Mouse (Mus musculus): ENCODE results near the gene Ascl1. TPM values are rescaled to one million over a fixed set of nuclear protein-coding genes. Genes with fewer than 3 reads are reported as not detected.

Ascl1 gene
- total RNA-seq, 2 experiments from 2014 or later, result 8.4 to 8.5 TPM

GRCm38 (mm10) chr10:87489246-87490009 lies 4.0 kb downstream of the Ascl1 start:
- DNase-seq (ENCODE audit: extremely low spot score in 1 of 2, low spot score in 2 of 2), result peak in 1 of 2 experiments; percentile 76
- intact Hi-C loops (cut with DNase I), result loop anchor here (5.0 kb wide), 3 partner anchors 42 to 382 kb away; no protein-coding TSS in a partner anchor

- intact Hi-C loops (cut with DNase I), result no loop called here
- DNase-seq (ENCODE audit: extremely low spot score in 1 of 2, low spot score in 2 of 2), result peak; percentile 57 to 63
These were observed 4.9 kb downstream of the Ascl1 start for GRCm38 (mm10) chr10:87488429-87489145.

- intact Hi-C loops (cut with DNase I), result no loop called here
- DNase-seq (ENCODE audit: extremely low spot score in 1 of 2, low spot score in 2 of 2), result peak in 1 of 2 experiments; percentile 43
These were observed 7.5 kb downstream of the Ascl1 start for GRCm38 (mm10) chr10:87485721-87486620.

GRCm38 (mm10) chr10:87484831-87485720 lies 8.4 kb downstream of the Ascl1 start:
- DNase-seq (ENCODE audit: extremely low spot score in 1 of 2, low spot score in 2 of 2), result no peak
- intact Hi-C loops (cut with DNase I), result no loop called here

GRCm38 (mm10) chr10:87477895-87478294 lies 15.6 kb downstream of the Ascl1 start:
- intact Hi-C loops (cut with DNase I), result no loop called here
- DNase-seq (ENCODE audit: extremely low spot score in 1 of 2, low spot score in 2 of 2), result no peak

- intact Hi-C loops (cut with DNase I), result no loop called here
- no peak for DNase-seq (ENCODE audit: extremely low spot score in 1 of 2, low spot score in 2 of 2)
These were observed 18.5 kb downstream of the Ascl1 start for GRCm38 (mm10) chr10:87474971-87475370.

GRCm38 (mm10) chr10:87473475-87474131 lies 19.9 kb downstream of the Ascl1 start:
- intact Hi-C loops (cut with DNase I), result no loop called here
- no peak for DNase-seq (ENCODE audit: extremely low spot score in 1 of 2, low spot score in 2 of 2)

- DNase-seq (ENCODE audit: extremely low spot score in 1 of 2, low spot score in 2 of 2), result no peak
- intact Hi-C loops (cut with DNase I), result no loop called here
These were observed 42.7 kb downstream of the Ascl1 start for GRCm38 (mm10) chr10:87450777-87451176.

- no peak for DNase-seq (ENCODE audit: extremely low spot score in 1 of 2, low spot score in 2 of 2)
- intact Hi-C loops (cut with DNase I), result loop anchor here (5.0 kb wide), 1 partner anchor 43 kb away; the partner anchor contains the start of gene Ascl1
These were observed 44.1 kb downstream of the Ascl1 start for GRCm38 (mm10) chr10:87449368-87449767.

- DNase-seq (ENCODE audit: extremely low spot score in 1 of 2, low spot score in 2 of 2), result no peak
- intact Hi-C loops (cut with DNase I), result loop anchor here (5.0 kb wide), 1 partner anchor 44 kb away; the partner anchor contains the start of gene Ascl1
These were observed 45.2 kb downstream of the Ascl1 start for GRCm38 (mm10) chr10:87448257-87448656.

GRCm38 (mm10) chr10:87447754-87448095 lies 45.7 kb downstream of the Ascl1 start:
- intact Hi-C loops (cut with DNase I), result loop anchor here (5.0 kb wide), 1 partner anchor 45 kb away; the partner anchor contains the start of gene Ascl1
- DNase-seq (ENCODE audit: extremely low spot score in 1 of 2, low spot score in 2 of 2), result peak; percentile 64 to 66

- intact Hi-C loops (cut with DNase I), result loop anchor here (5.0 kb wide), 1 partner anchor 45 kb away; the partner anchor contains the start of gene Ascl1
- peak in 1 of 2 experiments; percentile 9 for DNase-seq (ENCODE audit: extremely low spot score in 1 of 2, low spot score in 2 of 2)
These were observed 46.4 kb downstream of the Ascl1 start for GRCm38 (mm10) chr10:87446829-87447753.

GRCm38 (mm10) chr10:87446139-87446828 lies 47.2 kb downstream of the Ascl1 start:
- intact Hi-C loops (cut with DNase I), result loop anchor here (5.0 kb wide), 1 partner anchor 46 kb away; the partner anchor contains the start of gene Ascl1
- DNase-seq (ENCODE audit: extremely low spot score in 1 of 2, low spot score in 2 of 2), result no peak
